Mouse (Mus musculus) E14TG2a.4 (cell line): ENCODE data around the gene Svopl.

Experiments
- CTCF ChIP-seq: conservative IDR thresholded peaks from 2 replicates; pipeline ENCODE4 v1.5.1; 2014; ENCODE audit warnings: low read length
- NANOG ChIP-seq: IDR thresholded peaks from 2 replicates; pipeline ENCODE4 v1.6.1; 2014; ENCODE audit warnings: borderline replicate concordance, low read length, mixed read lengths
- POU5F1 ChIP-seq: IDR thresholded peaks from 2 replicates; pipeline ENCODE4 v1.6.1; 2014; ENCODE audit warnings: low read length, borderline replicate concordance

DNA sequence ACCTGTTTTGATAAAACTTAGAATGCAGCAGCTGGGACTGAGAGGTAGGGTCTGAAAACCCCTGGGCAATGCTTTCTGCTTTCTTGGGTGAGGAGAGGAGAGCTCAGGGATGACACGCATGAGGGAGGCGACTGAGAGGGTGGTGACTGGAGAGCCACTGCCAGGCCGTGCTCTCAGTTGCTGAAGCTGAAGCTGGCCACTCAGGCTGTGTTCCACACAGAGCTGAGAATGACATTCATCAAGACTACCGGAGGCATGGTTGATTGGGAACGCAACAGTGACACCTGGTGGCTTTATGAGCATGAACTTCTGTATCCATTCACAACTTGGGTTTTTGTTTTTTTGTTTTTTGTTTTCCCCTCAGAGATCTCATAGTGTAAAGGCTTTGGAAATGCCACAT is 19.4 kb upstream of the Svopl start:
- peak; percentile 60 for TF ChIP-seq CTCF
- no peak for TF ChIP-seq NANOG
- TF ChIP-seq POU5F1: no peak
